Mouse (Mus musculus): ENCODE data around the gene Ina.

GRCm38 (mm10) chr19:47049840-47050239, 35.3 kb downstream of the Ina start:
- TF ChIP-seq CTCF (IDR thresholded peaks at IDR 0.05; ENCODE audit: extremely low read depth, insufficient read depth, low read length) (no peak), POLR2A (IDR thresholded peaks at IDR 0.05; ENCODE audit: extremely low read depth, insufficient read depth, low read length) (no peak)
